In genomic region chr8:87753148-87753547, GRCm38 (mm10) we compare ENCODE assay signal across 11 mouse cellular contexts.
DNase-seq lines count a peak whose midpoint lies in the region; ATAC-seq and TF ChIP-seq lines count a peak whose summit lies in the region.
"Had no signal": no experiment of that assay in that cellular context is flagged by ENCODE, and none has a peak within 500 bp of the region (broad histone marks: within the 10 kb centered on the region; RNA-seq: fewer than 3 reads in every experiment).

No protein-coding gene starts in this region.

- H3K9ac ChIP-seq in heart, adult 2 months (ENCODE audit: low read depth, low read length): no peak overlapping the region
- no peak overlapping the region for H3K9ac ChIP-seq in hindbrain, embryonic 15.5 days
- H3K9ac ChIP-seq: heart, embryonic 13.5 days; stomach, embryonic 15.5 days had no signal

- no peaks in the 10 kb centered on the region for H3K79me2 ChIP-seq in heart, adult 2 months (replicated peaks; ENCODE audit: control insufficient read depth, insufficient read depth, low read length)

- no peaks in the 10 kb centered on the region for H3K36me3 ChIP-seq in heart, adult 2 months (ENCODE audit: control insufficient read depth, insufficient read depth, low read length)
- H3K36me3 ChIP-seq in hindbrain, embryonic 15.5 days: no peaks in the 10 kb centered on the region
- H3K36me3 ChIP-seq: heart, embryonic 13.5 days; stomach, embryonic 15.5 days had no signal

- peak; percentile 49 for TF ChIP-seq CTCF in heart, adult 2 months (IDR thresholded peaks at IDR 0.05)

- no peaks in the 10 kb centered on the region for H3K4me1 ChIP-seq in heart, adult 2 months (ENCODE audit: control insufficient read depth, insufficient read depth, low read length)
- peaks cover 37% of the 10 kb centered on the region for H3K4me1 ChIP-seq in hindbrain, embryonic 15.5 days (replicated peaks)

- no peak for DNase-seq in heart, adult 2 months
- DNase-seq in heart, postnatal 36 days: no peak
- DNase-seq in 416B (ENCODE audit: low read depth) (peak; percentile 46), adipocyte (ENCODE audit: low spot score) (peak; percentile 37)
- no peak for DNase-seq in T-cell, adult 2 months (ENCODE audit: low spot score)
- no peak for DNase-seq in thymus, postnatal 36 days
- no peak for DNase-seq in B cell, adult 2 months

- peak; percentile 36; the same call in 1 of the 2 replicates for ATAC-seq in hindbrain, embryonic 15.5 days (ENCODE audit: low FRiP score, low read depth)

- intact Hi-C loops in heart, adult 2 months (cut with DNase I): no loop called here
- intact Hi-C loops in heart, postnatal 36 days (cut with DNase I): loop anchor here (2.0 kb wide), 1 partner anchor 36 kb away; no protein-coding TSS in a partner anchor

- no peak overlapping the region for H3K27ac ChIP-seq in heart, adult 2 months
- peak overlapping the region; percentile 20 for H3K27ac ChIP-seq in hindbrain, embryonic 15.5 days (replicated peaks)
- H3K27ac ChIP-seq: heart, embryonic 13.5 days; stomach, embryonic 15.5 days had no signal

- no peak overlapping the region for H3K4me3 ChIP-seq in heart, adult 2 months
- no peak overlapping the region for H3K4me3 ChIP-seq in hindbrain, embryonic 15.5 days
- H3K4me3 ChIP-seq: heart, embryonic 13.5 days; stomach, embryonic 15.5 days had no signal

- no peak for TF ChIP-seq EP300 in heart, adult 2 months (IDR thresholded peaks at IDR 0.05; ENCODE audit: insufficient read depth, low read depth, low read length)

- no peaks in the 10 kb centered on the region for H3K9me3 ChIP-seq in hindbrain, embryonic 15.5 days
- H3K9me3 ChIP-seq: heart, embryonic 13.5 days; stomach, embryonic 15.5 days had no signal

- TF ChIP-seq POLR2A in heart, adult 2 months (IDR thresholded peaks at IDR 0.05; ENCODE audit: insufficient read depth, low read depth, low read length): no peak

- no peaks in the 10 kb centered on the region for H3K27me3 ChIP-seq in heart, adult 2 months (ENCODE audit: control insufficient read depth, insufficient read depth, low read length)
- no peaks in the 10 kb centered on the region for H3K27me3 ChIP-seq in hindbrain, embryonic 15.5 days
- H3K27me3 ChIP-seq: heart, embryonic 13.5 days; stomach, embryonic 15.5 days had no signal

- WGBS in heart, adult 2 months: 60% methylated on average over 8 of the region's 8 CpGs
- 63% methylated on average over 8 of the region's 8 CpGs for WGBS in hindbrain, embryonic 15.5 days

- no peak overlapping the region for H3K4me2 ChIP-seq in hindbrain, embryonic 15.5 days
- H3K4me2 ChIP-seq: heart, embryonic 13.5 days; liver, embryonic 11.5 days; stomach, embryonic 15.5 days had no signal

Comparison
In these comparisons a context has a peak if more than half of its experiments do, and no peak if none do; other contexts are left out.
1. DNase-seq: peak in 416B (single experiment) and adipocyte (single experiment); none in heart, adult 2 months (0 of 2), heart, postnatal 36 days (0 of 2), T-cell, adult 2 months (single experiment), thymus, postnatal 36 days (0 of 2) and B cell, adult 2 months (0 of 2).